Mouse (Mus musculus) heart, embryonic 12.5 days (tissue): ENCODE results near the gene Sec1. TPM values are rescaled to one million over a fixed set of nuclear protein-coding genes. Genes with fewer than 3 reads are reported as not detected.
A peak's percentile ranks its signal among the peaks of the same experiment; 100 is the strongest.

Source experiments
- ATAC-seq: fragments of 200-750 bp; cut with Nextera tagmentation; 2 replicates; pipeline ENCODE4 v1.8.0; 2017; ENCODE audit warnings: moderate TSS enrichment, moderate library complexity; ENCODE audit not compliant: insufficient number of reproducible peaks, low FRiP score
- H3K27ac ChIP-seq: fragments of 300-500 bp; sonication (generic); 2 replicates; pipeline ENCODE4 v1.5.1; 2016; ENCODE audit warnings: mild to moderate bottlenecking, moderate library complexity; ENCODE audit not compliant: poor library complexity, severe bottlenecking
- H3K27me3 ChIP-seq: fragments of 300-500 bp; sonication (generic); replicated peaks from 2 replicates; pipeline ENCODE4 v1.6.1; 2016; ENCODE audit warnings: mild to moderate bottlenecking, moderate library complexity
- H3K36me3 ChIP-seq: fragments of 300-500 bp; sonication (generic); 2 replicates; pipeline ENCODE4 v1.6.1; 2016; ENCODE audit warnings: mild to moderate bottlenecking, moderate library complexity
- H3K4me1 ChIP-seq: fragments of 300-500 bp; sonication (generic); replicated peaks from 2 replicates; pipeline ENCODE4 v1.6.1; 2016; ENCODE audit warnings: mild to moderate bottlenecking
- H3K4me2 ChIP-seq: fragments of 300-500 bp; sonication (generic); 2 replicates; pipeline ENCODE4 v1.6.1; 2016; ENCODE audit warnings: mild to moderate bottlenecking, moderate library complexity
- H3K4me3 ChIP-seq: fragments of 300-500 bp; sonication (generic); 2 replicates; pipeline ENCODE4 v1.5.1; 2016; ENCODE audit warnings: mild to moderate bottlenecking
- H3K9ac ChIP-seq: fragments of 300-500 bp; sonication (generic); 2 replicates; pipeline ENCODE4 v1.6.1; 2016; ENCODE audit warnings: mild to moderate bottlenecking, moderate library complexity
- H3K9me3 ChIP-seq: fragments of 300-500 bp; sonication (generic); replicated peaks from 2 replicates; pipeline ENCODE4 v1.6.1; 2016; ENCODE audit warnings: mild to moderate bottlenecking, moderate library complexity
- WGBS: fragments of 180-500 bp; shearing (Covaris S2); methylation state at CpG from one replicate; pipeline ENCODE4 v1.1.7; 2016; 5-methylcytosine and 5-hydroxymethylcytosine counted together
- polyA plus RNA-seq: library from polyadenylated mRNA; unstranded; fragments of >200 nt; fragmentation: Nextera tagmentation; extraction: Ambion mirVana; gene quantifications from 2 replicates; pipeline ENCODE4 v1.2.1, GENCODE M21; 2016

Gene Sec1
- polyA plus RNA-seq, 1 experiment from 2014 or later: 0.49 TPM

- 73% methylated on average over 6 of the region's 6 CpGs for WGBS
- Histone ChIP-seq H3K4me2 (peak overlapping the region; percentile 80), H3K4me1 (peaks cover 49% of the 10 kb centered on the region), H3K27me3 (no peaks in the 10 kb centered on the region; the same call in 1 of the 2 replicates), H3K9me3 (no peaks in the 10 kb centered on the region), H3K4me3 (no peak overlapping the region), H3K36me3 (peaks cover 3% of the 10 kb centered on the region; the same call in 1 of the 2 replicates), H3K27ac (no peak overlapping the region), H3K9ac (peak overlapping the region; percentile 33; the same call in 1 of the 2 replicates)
- no peak for ATAC-seq
Observed at GRCm38 (mm10) chr7:45644872-45645590, 49.2 kb downstream of the Sec1 start.

- H3K4me2 ChIP-seq: peak overlapping the region; percentile 80
- no peaks in the 10 kb centered on the region for H3K9me3 ChIP-seq
- ATAC-seq: no peak
- H3K9ac ChIP-seq: peak overlapping the region; percentile 28; the same call in 1 of the 2 replicates
- 14% methylated on average over 18 of the region's 18 CpGs for WGBS
- peaks cover 3% of the 10 kb centered on the region; the same call in 1 of the 2 replicates for H3K36me3 ChIP-seq
- H3K4me1 ChIP-seq: peaks cover 49% of the 10 kb centered on the region
- H3K27ac ChIP-seq: peak overlapping the region; percentile 57; the same call in 1 of the 2 replicates
- peak overlapping the region; percentile 49 for H3K4me3 ChIP-seq
- no peaks in the 10 kb centered on the region; the same call in 1 of the 2 replicates for H3K27me3 ChIP-seq
Observed at GRCm38 (mm10) chr7:45644183-45644582, 50.0 kb downstream of the Sec1 start.

GRCm38 (mm10) chr7:45643441-45644178, 50.6 kb downstream of the Sec1 start:
- WGBS: 9% methylated on average over 28 of the region's 28 CpGs
- ATAC-seq: peak; percentile 90
- H3K9me3 ChIP-seq: no peaks in the 10 kb centered on the region
- peak overlapping the region; percentile 80 for H3K4me2 ChIP-seq
- H3K27me3 ChIP-seq: no peaks in the 10 kb centered on the region; the same call in 1 of the 2 replicates
- peak overlapping the region; percentile 74 for H3K9ac ChIP-seq
- H3K36me3 ChIP-seq: peaks cover 3% of the 10 kb centered on the region; the same call in 1 of the 2 replicates
- peak overlapping the region; percentile 49 for H3K4me3 ChIP-seq
- H3K27ac ChIP-seq: peak overlapping the region; percentile 57; the same call in 1 of the 2 replicates
- peaks cover 53% of the 10 kb centered on the region for H3K4me1 ChIP-seq

- Histone ChIP-seq H3K36me3 (peaks cover 5% of the 10 kb centered on the region), H3K9me3 (no peaks in the 10 kb centered on the region), H3K9ac (peak overlapping the region; percentile 74), H3K27me3 (no peaks in the 10 kb centered on the region; the same call in 1 of the 2 replicates), H3K4me2 (peak overlapping the region; percentile 80), H3K27ac (peak overlapping the region; percentile 45; the same call in 1 of the 2 replicates), H3K4me1 (peaks cover 63% of the 10 kb centered on the region), H3K4me3 (peak overlapping the region; percentile 49)
- no peak for ATAC-seq
- WGBS: 47% methylated on average over 16 of the region's 16 CpGs
Observed at GRCm38 (mm10) chr7:45642503-45643255, 51.5 kb downstream of the Sec1 start.

DNA sequence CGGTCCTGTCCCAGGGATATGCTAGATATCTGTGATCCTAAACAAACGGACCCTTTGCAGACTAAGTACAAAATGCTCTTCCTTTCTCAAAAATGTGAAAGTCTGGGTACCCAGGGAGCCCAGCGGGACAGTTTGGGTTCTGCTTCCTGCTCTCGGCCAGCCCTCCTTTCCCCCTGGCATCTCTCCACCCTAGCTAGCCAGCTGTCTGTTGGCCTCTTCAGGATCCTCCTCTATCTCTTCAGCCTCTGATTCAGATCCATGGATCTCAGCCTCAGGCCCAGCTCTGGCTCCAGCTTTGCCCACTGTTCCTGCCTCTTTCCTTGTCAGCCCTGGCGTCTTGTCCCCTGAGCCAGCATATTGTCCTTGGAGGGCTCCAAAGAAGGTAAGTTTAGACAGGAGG, 52.1 kb downstream of the Sec1 start:
- H3K4me2 ChIP-seq: peak overlapping the region; percentile 80
- H3K4me3 ChIP-seq: no peak overlapping the region
- H3K9ac ChIP-seq: peak overlapping the region; percentile 74; the same call in 1 of the 2 replicates
- WGBS: 64% methylated on average over 5 of the region's 5 CpGs
- ATAC-seq: no peak
- H3K4me1 ChIP-seq: peaks cover 64% of the 10 kb centered on the region
- peaks cover 10% of the 10 kb centered on the region for H3K36me3 ChIP-seq
- H3K9me3 ChIP-seq: no peaks in the 10 kb centered on the region
- no peak overlapping the region for H3K27ac ChIP-seq
- H3K27me3 ChIP-seq: no peaks in the 10 kb centered on the region; the same call in 1 of the 2 replicates

GRCm38 (mm10) chr7:45641391-45642040, 52.7 kb downstream of the Sec1 start:
- Histone ChIP-seq H3K4me2 (peak overlapping the region; percentile 80), H3K27ac (peak overlapping the region; percentile 24; the same call in 1 of the 2 replicates), H3K36me3 (peaks cover 16% of the 10 kb centered on the region), H3K9me3 (no peaks in the 10 kb centered on the region), H3K27me3 (no peaks in the 10 kb centered on the region; the same call in 1 of the 2 replicates), H3K9ac (peak overlapping the region; percentile 60), H3K4me1 (peaks cover 65% of the 10 kb centered on the region), H3K4me3 (no peak overlapping the region)
- no peak; the same call in 1 of the 2 replicates for ATAC-seq
- 54% methylated on average over 17 of the region's 17 CpGs for WGBS

GRCm38 (mm10) chr7:45640191-45640957, 53.8 kb downstream of the Sec1 start:
- no peaks in the 10 kb centered on the region for H3K9me3 ChIP-seq
- ATAC-seq: no peak
- peaks cover 20% of the 10 kb centered on the region for H3K36me3 ChIP-seq
- no peak overlapping the region for H3K4me3 ChIP-seq
- no peak overlapping the region; the same call in 1 of the 2 replicates for H3K9ac ChIP-seq
- no peaks in the 10 kb centered on the region; the same call in 1 of the 2 replicates for H3K27me3 ChIP-seq
- H3K27ac ChIP-seq: no peak overlapping the region
- WGBS: 73% methylated on average over 19 of the region's 19 CpGs
- no peak overlapping the region for H3K4me2 ChIP-seq
- H3K4me1 ChIP-seq: peaks cover 71% of the 10 kb centered on the region

- Histone ChIP-seq H3K36me3 (peaks cover 19% of the 10 kb centered on the region), H3K27ac (no peak within 1 kb of the TSS), H3K9ac (no peak within 1 kb of the TSS; the same call in 1 of the 2 replicates), H3K9me3 (no peaks in the 10 kb centered on the region), H3K4me1 (peaks cover 72% of the 10 kb centered on the region), H3K27me3 (no peaks in the 10 kb centered on the region; the same call in 1 of the 2 replicates), H3K4me2 (no peak within 1 kb of the TSS), H3K4me3 (no peak within 1 kb of the TSS)
- ATAC-seq: no peak
- 28% methylated on average over 19 of the region's 19 CpGs for WGBS
Observed at GRCm38 (mm10) chr7:45639561-45640027, 54.6 kb downstream of the Sec1 start, which contains the start of gene Mamstr. Gene Mamstr (plus strand): TSS chr7:45639977.

GRCm38 (mm10) chr7:45638623-45639401, 55.4 kb downstream of the Sec1 start:
- H3K4me3 ChIP-seq: peak overlapping the region; percentile 24
- H3K4me1 ChIP-seq: peaks cover 73% of the 10 kb centered on the region
- H3K4me2 ChIP-seq: peak overlapping the region; percentile 59
- WGBS: 27% methylated on average over 29 of the region's 29 CpGs
- no peak overlapping the region for H3K27ac ChIP-seq
- no peaks in the 10 kb centered on the region; the same call in 1 of the 2 replicates for H3K27me3 ChIP-seq
- 0 out of 2 replicates have a peak overlapping the region, but pooled peaks have one; percentile 25 for H3K9ac ChIP-seq
- peak; percentile 71 for ATAC-seq
- H3K36me3 ChIP-seq: peaks cover 17% of the 10 kb centered on the region
- no peaks in the 10 kb centered on the region for H3K9me3 ChIP-seq
